Mouse (Mus musculus) heart, embryonic 14.5 days (tissue): ENCODE results near the gene Ppm1e. TPM values are rescaled to one million over a fixed set of nuclear protein-coding genes. Genes with fewer than 3 reads are reported as not detected.
"Not testable (repeated sequence)": the region's sequence is repeated elsewhere in the genome, so short reads cannot be mapped to it uniquely, and the experiment has no call there.

ENCODE experiments used
- ATAC-seq: fragments of 200-750 bp; cut with Nextera tagmentation; 2 replicates; pipeline ENCODE4 v1.8.0; 2017; ENCODE audit warnings: low read depth, moderate TSS enrichment; ENCODE audit not compliant: insufficient number of reproducible peaks, insufficient read depth, low FRiP score
- H3K27ac ChIP-seq, 2 experiments: fragments of 200-500 bp in 1 of 2; fragments of 300-500 bp in 1 of 2; sonication (generic) in 1 of 2; replicated peaks in 1 of 2; 2 replicates each; pipeline ENCODE4 v1.5.1; 2012 to 2014; ENCODE audit warnings: low read depth in 2 of 2, low read length in 2 of 2, control low read depth in 1 of 2, mild to moderate bottlenecking in 1 of 2, mixed read lengths in 1 of 2; ENCODE audit not compliant: control insufficient read depth in 1 of 2, insufficient read depth in 1 of 2
- H3K27me3 ChIP-seq: fragments of 300-500 bp; sonication (generic); 2 replicates; pipeline ENCODE4 v1.6.1; 2014; ENCODE audit warnings: mild to moderate bottlenecking, low read length, control low read depth; ENCODE audit not compliant: control insufficient read depth, insufficient read depth
- H3K36me3 ChIP-seq: fragments of 300-500 bp; sonication (generic); 2 replicates; pipeline ENCODE4 v1.6.1; 2014; ENCODE audit warnings: mild to moderate bottlenecking, control low read depth, low read length, mixed read lengths; ENCODE audit not compliant: control insufficient read depth, insufficient read depth
- H3K4me1 ChIP-seq, 2 experiments: fragments of 200-500 bp in 1 of 2; fragments of 300-500 bp in 1 of 2; sonication (generic) in 1 of 2; 2 replicates each; pipeline ENCODE4 v1.6.1; 2012 to 2014; ENCODE audit warnings: low read length in 2 of 2, control low read depth in 1 of 2, mixed read lengths in 1 of 2; ENCODE audit not compliant: control insufficient read depth in 2 of 2, insufficient read depth in 2 of 2
- H3K4me2 ChIP-seq: fragments of 300-500 bp; sonication (generic); 2 replicates; pipeline ENCODE4 v1.6.1; 2014; ENCODE audit warnings: mild to moderate bottlenecking, low read length
- H3K4me3 ChIP-seq, 2 experiments: fragments of 200-500 bp in 1 of 2; fragments of 300-500 bp in 1 of 2; sonication (generic) in 1 of 2; 2 replicates each; pipeline ENCODE4 v1.5.1; 2012 to 2014; ENCODE audit warnings: low read length in 2 of 2, mild to moderate bottlenecking in 2 of 2, control low read depth in 1 of 2, low read depth in 1 of 2, moderate library complexity in 1 of 2; ENCODE audit not compliant: control insufficient read depth in 1 of 2, insufficient read depth in 1 of 2
- H3K9ac ChIP-seq: fragments of 300-500 bp; sonication (generic); 2 replicates; pipeline ENCODE4 v1.6.1; 2014; ENCODE audit warnings: mild to moderate bottlenecking, low read length
- H3K9me3 ChIP-seq: fragments of 300-500 bp; sonication (generic); 2 replicates; pipeline ENCODE4 v1.6.1; 2016; ENCODE audit warnings: low read length, control low read depth; ENCODE audit not compliant: control insufficient read depth
- whole genome bisulfite sequencing: fragments of 180-500 bp; shearing (Covaris S2); extraction: QIAGEN DNeasy Blood & Tissue Kit; methylation state at CpG from one replicate; pipeline ENCODE4 v1.1.7; 2014; 5-methylcytosine and 5-hydroxymethylcytosine counted together
- polyA plus RNA-seq: library from polyadenylated mRNA; unstranded; fragments of >200 nt; fragmentation: Nextera tagmentation; extraction: Ambion mirVana; gene quantifications from 2 replicates; pipeline ENCODE4 v1.2.1, GENCODE M21; 2014

The Ppm1e gene
- polyA plus RNA-seq, 1 experiment from 2014 or later = 7.8 TPM

DNA sequence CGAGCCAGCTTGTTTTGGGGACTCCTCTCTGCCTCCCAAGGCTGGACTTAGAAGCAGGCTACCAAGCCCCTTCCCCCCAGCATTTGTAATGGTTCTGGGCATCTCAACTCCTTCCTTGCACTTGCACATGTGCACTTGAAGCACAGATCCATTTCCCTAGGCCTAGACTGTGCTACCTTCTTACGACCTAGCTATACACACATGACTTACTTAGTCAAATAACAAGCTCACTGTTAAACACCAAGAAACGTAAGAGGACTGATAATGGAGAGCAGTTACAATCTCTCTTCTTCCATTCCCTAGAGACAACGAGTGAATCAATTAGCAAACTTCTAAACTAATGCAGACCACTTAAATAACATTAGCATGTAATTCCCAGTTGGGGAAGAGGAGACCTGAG lies 92.6 kb downstream of the Ppm1e start:
- no peak overlapping the region for H3K9ac ChIP-seq
- WGBS = 66% methylated on average over 4 of the region's 4 CpGs
- H3K36me3 ChIP-seq = no peaks in the 10 kb centered on the region
- no peak overlapping the region for H3K27ac ChIP-seq
- no peaks in the 10 kb centered on the region for H3K9me3 ChIP-seq
- no peaks in the 10 kb centered on the region for H3K27me3 ChIP-seq
- ATAC-seq = no peak
- peaks cover 0 to 5% of the 10 kb centered on the region in 2 experiments; a peak in 1 of 4 replicates for H3K4me1 ChIP-seq
- H3K4me2 ChIP-seq = no peak overlapping the region
- H3K4me3 ChIP-seq = no peak overlapping the region

DNA sequence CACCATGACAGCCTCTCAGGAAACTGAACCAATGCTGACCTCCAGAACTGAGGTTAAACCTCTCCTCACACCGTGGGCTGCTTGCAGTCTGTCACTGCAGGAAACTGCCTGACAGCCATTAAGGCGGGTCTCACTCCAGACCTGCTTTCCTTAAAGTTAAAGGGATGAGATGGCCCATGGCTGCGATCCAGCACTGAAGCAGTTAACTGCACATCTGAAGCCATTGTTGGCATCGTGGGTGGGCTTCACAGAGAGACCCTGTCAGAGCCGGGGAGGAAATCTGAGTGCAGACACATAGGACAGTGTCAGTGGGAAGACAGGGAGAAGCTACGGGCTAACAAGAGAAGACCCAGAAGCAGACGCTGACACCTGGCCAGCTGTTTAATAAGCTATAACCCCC lies 94.9 kb downstream of the Ppm1e start:
- Histone ChIP-seq H3K4me2 (no peak overlapping the region), H3K27ac (no peak overlapping the region), H3K27me3 (no peaks in the 10 kb centered on the region), H3K36me3 (no peaks in the 10 kb centered on the region), H3K9me3 (no peaks in the 10 kb centered on the region), H3K4me3 (no peak overlapping the region), H3K4me1 (peaks cover 0 to 12% of the 10 kb centered on the region in 2 experiments; a peak in 1 of 4 replicates), H3K9ac (no peak overlapping the region)
- ATAC-seq = no peak
- WGBS = 38% methylated on average over 7 of the region's 7 CpGs

DNA sequence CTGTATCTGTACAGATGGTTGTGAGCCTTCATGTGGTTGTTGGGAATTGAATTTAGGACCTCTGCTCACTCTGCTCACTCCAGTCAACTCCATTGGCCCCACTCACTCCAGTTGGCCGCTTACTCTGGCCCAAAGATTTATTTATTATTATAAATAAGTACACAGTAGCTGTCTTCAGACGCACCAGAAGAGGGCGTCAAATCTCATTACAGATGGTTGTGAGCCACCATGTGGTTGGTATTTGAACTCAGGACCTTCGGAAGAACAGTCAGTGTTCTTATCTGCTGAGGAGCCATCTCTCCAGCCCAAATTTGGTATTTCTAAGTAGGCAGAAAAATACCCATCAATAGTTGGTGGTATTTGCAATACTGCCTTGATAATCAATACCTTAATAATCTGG lies 97.1 kb downstream of the Ppm1e start:
- not testable (repeated sequence) for H3K4me2 ChIP-seq, H3K27ac ChIP-seq, H3K36me3 ChIP-seq, ATAC-seq, H3K9ac ChIP-seq, H3K27me3 ChIP-seq, H3K9me3 ChIP-seq, H3K4me3 ChIP-seq
- peaks cover 0 to 12% of the 10 kb centered on the region in 2 experiments; a peak in 1 of 4 replicates for H3K4me1 ChIP-seq
- WGBS = 69% methylated on average over 4 of the region's 4 CpGs

DNA sequence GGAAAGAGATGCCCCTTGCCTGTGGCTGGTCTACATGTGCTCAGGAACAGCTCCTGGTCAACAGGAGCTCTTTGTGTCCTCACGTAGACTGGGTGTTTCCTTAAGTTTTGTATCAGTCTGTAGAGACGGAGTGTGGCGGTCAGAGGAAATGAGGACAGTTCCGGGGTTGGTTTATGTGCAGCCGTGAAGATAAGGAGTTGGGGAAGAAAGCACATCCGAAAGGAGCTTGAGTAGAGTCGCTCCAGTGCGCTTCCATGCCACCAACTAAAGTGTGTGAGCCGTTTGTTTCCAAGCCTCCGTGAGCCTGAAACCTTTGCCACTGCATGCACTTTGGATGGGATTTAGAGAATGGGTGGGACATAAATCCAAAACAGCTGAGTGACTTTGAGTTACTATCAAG lies 99.0 kb downstream of the Ppm1e start:
- ATAC-seq = no peak
- no peaks in the 10 kb centered on the region for H3K9me3 ChIP-seq
- no peak overlapping the region for H3K4me3 ChIP-seq
- WGBS = 47% methylated on average over 10 of the region's 10 CpGs
- H3K36me3 ChIP-seq = no peaks in the 10 kb centered on the region
- H3K4me1 ChIP-seq = peaks cover 0 to 12% of the 10 kb centered on the region in 2 experiments; a peak in 1 of 4 replicates
- no peaks in the 10 kb centered on the region for H3K27me3 ChIP-seq
- H3K27ac ChIP-seq = peak overlapping the region; percentile 18 to 55; a peak in 3 of 4 replicates
- no peak overlapping the region for H3K9ac ChIP-seq
- peak overlapping the region; percentile 39 for H3K4me2 ChIP-seq

DNA sequence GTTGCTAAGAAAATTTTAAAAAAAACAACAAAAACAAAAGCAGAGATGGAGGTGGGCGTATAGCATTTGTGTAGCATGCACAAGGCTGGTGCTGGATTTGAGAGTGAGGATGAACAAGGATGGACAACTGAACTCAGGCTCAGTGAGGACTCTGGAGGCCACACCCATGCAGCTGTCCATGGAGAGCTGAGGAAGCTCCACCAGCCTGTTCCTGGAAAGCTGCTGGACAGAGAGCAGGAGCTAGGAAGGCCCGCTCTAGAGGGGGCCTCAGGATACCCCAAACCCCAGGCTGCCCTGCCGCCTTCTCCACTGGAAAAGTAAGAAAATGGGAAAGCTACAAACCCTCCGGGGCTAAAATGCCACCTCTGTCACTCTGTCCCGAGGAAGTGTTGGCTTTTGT lies 101.5 kb downstream of the Ppm1e start:
- no peak overlapping the region for H3K4me2 ChIP-seq
- H3K4me1 ChIP-seq = peaks cover 0 to 7% of the 10 kb centered on the region in 2 experiments; a peak in 1 of 4 replicates
- H3K36me3 ChIP-seq = no peaks in the 10 kb centered on the region
- no peaks in the 10 kb centered on the region for H3K9me3 ChIP-seq
- 90% methylated on average over 5 of the region's 5 CpGs for WGBS
- H3K27me3 ChIP-seq = no peaks in the 10 kb centered on the region
- no peak for ATAC-seq
- H3K9ac ChIP-seq = no peak overlapping the region
- H3K27ac ChIP-seq = no peak overlapping the region
- H3K4me3 ChIP-seq = no peak overlapping the region

DNA sequence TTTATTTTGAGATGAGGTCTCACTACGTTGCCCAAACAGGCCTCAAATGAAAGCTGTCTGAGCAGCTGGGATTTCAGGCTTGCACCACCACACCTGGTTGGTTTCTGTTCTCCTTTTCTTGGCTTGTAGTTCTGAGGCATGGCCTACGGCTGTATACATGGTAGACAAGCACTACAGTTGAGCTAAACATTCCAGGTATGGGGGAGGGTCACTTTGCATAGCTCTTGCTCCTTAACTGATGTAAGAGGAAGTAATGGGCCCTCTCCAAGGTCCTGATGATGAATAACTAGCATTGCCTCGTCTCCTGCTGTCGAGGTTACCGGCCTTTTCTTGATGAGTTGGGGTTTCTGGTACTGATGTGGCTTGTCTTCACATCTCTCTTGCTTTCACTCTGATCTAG lies 104.7 kb downstream of the Ppm1e start:
- WGBS = 53% methylated on average over 5 of the region's 5 CpGs
- H3K9me3 ChIP-seq = no peaks in the 10 kb centered on the region
- no peaks in the 10 kb centered on the region; a peak in 2 of 4 replicates for H3K4me1 ChIP-seq
- H3K9ac ChIP-seq = no peak overlapping the region
- H3K27ac ChIP-seq = no peak overlapping the region
- H3K4me3 ChIP-seq = no peak overlapping the region
- H3K27me3 ChIP-seq = no peaks in the 10 kb centered on the region
- no peak overlapping the region for H3K4me2 ChIP-seq
- no peak for ATAC-seq
- 0 out of 2 replicates have a peak, but pooled peaks cover 3% of the 10 kb centered on the region for H3K36me3 ChIP-seq

DNA sequence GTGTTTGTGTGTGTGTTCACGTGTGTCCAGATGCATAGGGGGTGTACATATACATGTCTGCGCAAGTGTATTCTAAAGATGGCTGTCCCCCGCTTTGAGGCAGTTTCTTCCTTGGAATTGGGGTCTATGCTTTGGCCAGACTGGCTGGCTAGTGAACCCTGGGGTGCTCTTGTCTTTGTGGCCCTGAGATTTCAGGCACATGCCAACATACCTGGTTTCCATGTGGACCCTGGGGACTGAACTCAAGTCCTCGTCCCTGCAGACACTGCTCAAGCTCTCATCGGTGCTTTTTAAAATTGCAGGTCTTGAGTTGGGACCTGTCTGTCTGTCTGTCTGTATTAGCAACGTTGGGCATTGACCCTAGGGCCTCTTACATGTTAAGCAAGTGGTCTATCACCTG lies 105.5 kb downstream of the Ppm1e start:
- no peak overlapping the region for H3K27ac ChIP-seq
- whole genome bisulfite sequencing = 87% methylated on average over 6 of the region's 6 CpGs
- H3K4me2 ChIP-seq = no peak overlapping the region

DNA sequence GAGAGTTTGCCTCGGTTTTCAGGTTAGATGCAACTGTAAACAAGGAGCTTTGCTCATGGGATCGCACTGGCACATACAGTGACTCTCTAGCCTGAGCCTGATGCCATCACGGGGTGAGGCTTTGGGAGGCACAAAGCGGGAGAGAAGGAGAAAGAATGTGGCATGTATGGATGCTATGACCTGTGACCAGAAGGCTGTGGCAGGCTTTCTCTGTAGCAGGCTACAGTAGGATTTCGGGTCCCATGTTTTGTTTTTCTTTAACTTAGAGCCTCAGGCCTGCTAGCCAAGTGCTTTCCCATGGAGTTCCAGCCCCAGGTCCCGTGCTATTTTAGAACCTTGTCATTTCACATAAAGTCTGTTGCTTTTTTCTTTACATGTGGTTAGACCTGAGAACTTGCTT lies 108.7 kb downstream of the Ppm1e start:
- no peak overlapping the region for H3K4me3 ChIP-seq
- ATAC-seq = no peak
- no peak overlapping the region for H3K4me2 ChIP-seq
- H3K27ac ChIP-seq = no peak overlapping the region
- peaks cover 12 to 28% of the 10 kb centered on the region in 2 experiments for H3K4me1 ChIP-seq
- 77% methylated on average over 6 of the region's 6 CpGs for WGBS
- no peaks in the 10 kb centered on the region for H3K9me3 ChIP-seq
- no peak overlapping the region for H3K9ac ChIP-seq
- H3K27me3 ChIP-seq = no peaks in the 10 kb centered on the region
- 0 out of 2 replicates have a peak, but pooled peaks cover 3% of the 10 kb centered on the region for H3K36me3 ChIP-seq

More for the DNA sequence above, 105.5 kb downstream of the Ppm1e start:
- Histone ChIP-seq H3K9ac (no peak overlapping the region), H3K36me3 (0 out of 2 replicates have a peak, but pooled peaks cover 3% of the 10 kb centered on the region), H3K9me3 (no peaks in the 10 kb centered on the region), H3K4me3 (no peak overlapping the region), H3K4me1 (peaks cover 2% of the 10 kb centered on the region in 2 experiments; a peak in 3 of 4 replicates), H3K27me3 (no peaks in the 10 kb centered on the region)
- ATAC-seq = no peak
